Mouse (Mus musculus): Measurements from ENCODE around the gene Calhm3. TPM values are rescaled to one million over a fixed set of nuclear protein-coding genes. Genes with fewer than 3 reads are reported as not detected.
A peak's percentile ranks its signal among the peaks of the same experiment; 100 is the strongest.

The Calhm3 gene
- total RNA-seq, 2 experiments from 2014 or later, result not detected

DNA sequence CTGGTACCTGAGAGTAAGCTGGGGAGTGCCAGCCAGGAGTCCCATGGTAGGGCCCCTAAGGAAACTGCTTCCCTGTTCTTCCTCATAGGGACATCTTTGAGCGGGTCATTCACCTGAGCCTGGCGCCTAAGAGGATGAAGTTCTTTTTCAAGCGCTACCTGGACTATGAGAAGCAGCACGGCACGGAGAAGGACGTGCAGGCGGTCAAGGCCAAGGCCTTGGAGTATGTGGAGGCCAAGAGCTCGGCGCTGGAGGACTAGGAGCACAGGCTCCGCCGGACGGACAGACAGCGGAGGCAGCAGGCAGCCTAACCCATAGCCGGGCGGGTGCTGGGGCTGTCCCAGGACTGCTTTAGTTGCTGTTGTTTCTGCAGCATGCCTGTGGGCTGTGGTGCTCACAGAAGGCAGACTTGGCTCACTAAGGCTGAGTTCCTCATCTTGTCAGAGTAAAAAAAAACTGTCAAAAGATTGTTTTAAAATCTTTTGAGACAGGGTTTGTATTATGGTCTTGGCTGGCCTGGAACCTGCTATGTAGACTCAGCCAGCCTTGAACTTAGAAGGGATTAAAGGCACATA, 26.9 kb downstream of the Calhm3 start:
- ATAC-seq (replicated peaks; ENCODE audit: low FRiP score, low TSS enrichment, poor library complexity, severe bottlenecking), result no peak

GRCm38 (mm10) chr19:47128835-47129234, 28.7 kb downstream of the Calhm3 start:
- no peak for ATAC-seq (replicated peaks; ENCODE audit: low FRiP score, low TSS enrichment, poor library complexity, severe bottlenecking)

- ATAC-seq (replicated peaks; ENCODE audit: low FRiP score, low TSS enrichment, poor library complexity, severe bottlenecking), result no peak
Observed at GRCm38 (mm10) chr19:47128164-47128563, 29.4 kb downstream of the Calhm3 start.

DNA sequence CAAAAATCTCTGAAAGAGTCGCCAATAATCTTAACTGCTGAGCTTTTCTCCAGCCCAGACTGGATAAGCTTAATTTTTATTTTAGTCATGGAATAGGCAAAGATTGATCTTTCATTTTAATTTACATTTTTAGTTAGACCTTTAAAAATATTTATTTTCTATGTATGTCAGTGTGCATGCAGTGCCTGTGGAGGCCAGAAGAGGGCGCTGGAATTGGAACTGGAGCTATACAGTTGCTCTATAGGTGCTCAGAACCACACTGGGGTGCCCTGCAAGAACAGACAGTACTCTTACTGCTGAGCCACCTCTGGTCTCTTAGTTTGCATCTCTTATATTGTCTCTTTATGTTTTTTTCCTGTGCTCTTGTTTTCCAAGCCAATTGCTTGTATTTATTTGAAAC, 34.8 kb downstream of the Calhm3 start:
- no peak for ATAC-seq (replicated peaks; ENCODE audit: low FRiP score, low TSS enrichment, poor library complexity, severe bottlenecking)

- ATAC-seq (replicated peaks; ENCODE audit: low FRiP score, low TSS enrichment, poor library complexity, severe bottlenecking), result peak; percentile 53; the same call in 1 of the 2 replicates
Observed at GRCm38 (mm10) chr19:47121054-47121453, 36.5 kb downstream of the Calhm3 start.

- ATAC-seq (replicated peaks; ENCODE audit: low FRiP score, low TSS enrichment, poor library complexity, severe bottlenecking), result no peak
Observed at GRCm38 (mm10) chr19:47118634-47119033, 38.9 kb downstream of the Calhm3 start.

DNA sequence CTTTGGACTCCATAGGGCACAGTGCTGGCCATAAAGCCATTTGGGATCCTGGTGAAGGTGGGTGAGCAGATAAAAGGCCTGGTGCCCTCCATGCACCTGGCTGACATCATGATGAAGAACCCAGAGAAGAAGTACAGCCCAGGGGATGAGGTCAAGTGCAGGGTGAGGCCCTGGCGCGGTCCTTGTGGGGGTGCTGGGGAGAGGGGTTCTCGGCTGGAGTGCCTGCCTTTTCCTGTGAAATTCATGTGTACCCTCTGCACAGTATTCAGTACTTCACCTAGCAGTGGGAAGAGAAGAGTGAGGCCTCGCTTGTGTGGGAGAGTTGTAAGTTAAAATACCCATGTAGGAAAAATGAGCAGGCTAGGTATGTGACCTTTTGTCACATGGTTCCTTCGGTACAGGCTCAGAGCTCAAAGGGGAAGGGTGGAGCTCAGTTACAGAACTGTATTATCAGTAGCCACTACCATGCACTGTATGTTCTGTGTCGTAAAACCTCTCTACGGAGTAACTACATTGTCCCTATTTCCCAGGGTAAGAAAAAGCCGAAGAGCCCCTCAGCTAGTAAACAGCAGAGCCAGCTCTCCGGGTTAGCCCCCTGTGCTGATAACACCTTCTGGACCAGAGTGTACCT, 52.8 kb downstream of the Calhm3 start:
- ATAC-seq (replicated peaks; ENCODE audit: low FRiP score, low TSS enrichment, poor library complexity, severe bottlenecking), result no peak

Other genes starting within 250 kb of the Calhm3 start
- gene Ina, start 143.1 kb downstream of the Calhm3 start, total RNA-seq (2014; fragmentation: Nextera tagmentation), result 1.1 TPM in 1 of 2 replicates, not detected in the other
- 0.09 and 0.27 TPM in 2 replicates for gene Ina, start 143.1 kb downstream of the Calhm3 start, total RNA-seq (2017)
- gene Nt5c2, start 142.6 kb downstream of the Calhm3 start, total RNA-seq (2014; fragmentation: Nextera tagmentation), result 87.1 and 88.5 TPM in 2 replicates
- gene Nt5c2, start 142.6 kb downstream of the Calhm3 start, total RNA-seq (2017), result 142 and 145 TPM in 2 replicates
- 33.8 and 37.5 TPM in 2 replicates for gene Pcgf6, start 106.9 kb downstream of the Calhm3 start, total RNA-seq (2014; fragmentation: Nextera tagmentation)
- gene Pcgf6, start 106.9 kb downstream of the Calhm3 start, total RNA-seq (2017), result 18.6 and 19.8 TPM in 2 replicates
- 14.6 and 17.0 TPM in 2 replicates for gene Taf5, start 90.0 kb downstream of the Calhm3 start, total RNA-seq (2014; fragmentation: Nextera tagmentation)
- gene Taf5, start 90.0 kb downstream of the Calhm3 start, total RNA-seq (2017), result 26.3 and 28.4 TPM in 2 replicates
- gene Usmg5, start 67.1 kb downstream of the Calhm3 start, total RNA-seq (2014; fragmentation: Nextera tagmentation), result 709 and 727 TPM in 2 replicates
- gene Usmg5, start 67.1 kb downstream of the Calhm3 start, total RNA-seq (2017), result 667 and 899 TPM in 2 replicates
- gene Pdcd11, start 67.0 kb downstream of the Calhm3 start, total RNA-seq (2014; fragmentation: Nextera tagmentation), result 31.9 and 42.3 TPM in 2 replicates
- 38.0 and 42.3 TPM in 2 replicates for gene Pdcd11, start 67.0 kb downstream of the Calhm3 start, total RNA-seq (2017)
- gene Calhm2, start 19.5 kb downstream of the Calhm3 start, total RNA-seq (2014; fragmentation: Nextera tagmentation), result 3.2 and 3.6 TPM in 2 replicates
- 1.6 and 2.3 TPM in 2 replicates for gene Calhm2, start 19.5 kb downstream of the Calhm3 start, total RNA-seq (2017)
- not detected in 2 replicates for gene Calhm1, start 13.5 kb downstream of the Calhm3 start, total RNA-seq (2014; fragmentation: Nextera tagmentation)
- not detected in 2 replicates for gene Calhm1, start 13.5 kb downstream of the Calhm3 start, total RNA-seq (2017)
- 0.04 TPM in 1 of 2 replicates, not detected in the other for gene Neurl1a, start 21.1 kb upstream of the Calhm3 start, total RNA-seq (2014; fragmentation: Nextera tagmentation)
- gene Neurl1a, start 21.1 kb upstream of the Calhm3 start, total RNA-seq (2017), result not detected in 2 replicates